Mouse (Mus musculus): ENCODE results near the gene Focad.

Gene Focad

GRCm38 (mm10) chr4:88135936-88136335, 41.5 kb downstream of the Focad start:
- POLR2A ChIA-PET: interaction anchor here in 1 of 4 experiments (1.7 kb wide), 1 partner anchor 15 kb away, joined by 3 read pairs; no protein-coding TSS in a partner anchor
- CTCF ChIA-PET: no interaction called here

GRCm38 (mm10) chr4:88136528-88136927, 42.1 kb downstream of the Focad start:
- ChIA-PET POLR2A (interaction anchor here in 1 of 4 experiments (1.7 kb wide), 1 partner anchor 16 kb away, joined by 3 read pairs; no protein-coding TSS in a partner anchor), CTCF (no interaction called here)

GRCm38 (mm10) chr4:88138366-88138917, 44.0 kb downstream of the Focad start:
- ChIA-PET POLR2A (interaction anchor here in 1 of 4 experiments (1.0 kb wide), 1 partner anchor 9 kb away, joined by 5 read pairs; no protein-coding TSS in a partner anchor), CTCF (no interaction called here)

GRCm38 (mm10) chr4:88149462-88149861, 55.0 kb downstream of the Focad start:
- CTCF ChIA-PET: no interaction called here
- POLR2A ChIA-PET: no interaction called here

GRCm38 (mm10) chr4:88155490-88156160, 61.2 kb downstream of the Focad start:
- ChIA-PET CTCF (no interaction called here), POLR2A (no interaction called here)

- ChIA-PET CTCF (no interaction called here), POLR2A (no interaction called here)
These were observed 62.5 kb downstream of the Focad start for GRCm38 (mm10) chr4:88156961-88157360.

GRCm38 (mm10) chr4:88157644-88158043, 63.2 kb downstream of the Focad start:
- POLR2A ChIA-PET: interaction anchor here in 1 of 4 experiments (1.8 kb wide), 1 partner anchor 64 kb away, joined by 4 read pairs; the partner anchor contains the start of gene Focad
- CTCF ChIA-PET: no interaction called here

- ChIA-PET CTCF (no interaction called here), POLR2A (interaction anchor here in 1 of 4 experiments (1.8 kb wide), 1 partner anchor 65 kb away, joined by 4 read pairs; the partner anchor contains the start of gene Focad)
These were observed 64.8 kb downstream of the Focad start for GRCm38 (mm10) chr4:88159256-88159655.

- CTCF ChIA-PET: no interaction called here
- POLR2A ChIA-PET: no interaction called here
These were observed 65.3 kb downstream of the Focad start for GRCm38 (mm10) chr4:88159700-88160099.

- POLR2A ChIA-PET: interaction anchor here in 1 of 4 experiments (0.7 kb wide), 1 partner anchor 267 kb away, joined by 8 read pairs; no protein-coding TSS in a partner anchor
These were observed 69.2 kb downstream of the Focad start for GRCm38 (mm10) chr4:88163511-88164247.

GRCm38 (mm10) chr4:88167008-88167862, 72.8 kb downstream of the Focad start:
- CTCF ChIA-PET: no interaction called here
- POLR2A ChIA-PET: interaction anchor here in 1 of 4 experiments (1.2 kb wide), 1 partner anchor 9 kb away, joined by 3 read pairs; no protein-coding TSS in a partner anchor

More at GRCm38 (mm10) chr4:88163511-88164247, 69.2 kb downstream of the Focad start:
- CTCF ChIA-PET: no interaction called here

- ChIA-PET CTCF (no interaction called here), POLR2A (no interaction called here)
These were observed 80.9 kb downstream of the Focad start for GRCm38 (mm10) chr4:88175058-88175974.

GRCm38 (mm10) chr4:88179296-88179695, 84.9 kb downstream of the Focad start:
- POLR2A ChIA-PET: no interaction called here
- CTCF ChIA-PET: no interaction called here

- ChIA-PET CTCF (interaction anchor here in 1 of 4 experiments (0.7 kb wide), 1 partner anchor 33 kb away, joined by 6 read pairs; no protein-coding TSS in a partner anchor), POLR2A (no interaction called here)
These were observed 89.9 kb downstream of the Focad start for GRCm38 (mm10) chr4:88184293-88184692.

GRCm38 (mm10) chr4:88185872-88186426, 91.5 kb downstream of the Focad start:
- CTCF ChIA-PET: no interaction called here

GRCm38 (mm10) chr4:88187649-88188048, 93.2 kb downstream of the Focad start:
- ChIA-PET CTCF (interaction anchor here in 1 of 4 experiments (0.5 kb wide), 1 partner anchor 86 kb away, joined by 3 read pairs; no protein-coding TSS in a partner anchor), POLR2A (interaction anchor here in 1 of 4 experiments (0.5 to 0.7 kb wide), 2 partner anchors 67 to 165 kb away, joined by 3 to 4 read pairs; no protein-coding TSS in a partner anchor)

More at GRCm38 (mm10) chr4:88185872-88186426, 91.5 kb downstream of the Focad start:
- POLR2A ChIA-PET: interaction anchor here in 1 of 4 experiments (0.6 kb wide), 1 partner anchor 351 kb away, joined by 3 read pairs; no protein-coding TSS in a partner anchor

GRCm38 (mm10) chr4:88189495-88189894, 95.1 kb downstream of the Focad start:
- ChIA-PET POLR2A (interaction anchor here in 1 of 4 experiments (1.3 kb wide), 1 partner anchor 9 kb away, joined by 3 read pairs; no protein-coding TSS in a partner anchor), CTCF (no interaction called here)

GRCm38 (mm10) chr4:88194256-88194655, 99.8 kb downstream of the Focad start:
- CTCF ChIA-PET: no interaction called here
- POLR2A ChIA-PET: no interaction called here

Data from embryonic stem cell, embryonic (primary cell).